Mouse (Mus musculus): ENCODE measurements around the gene Ep400. TPM values are rescaled to one million over a fixed set of nuclear protein-coding genes. Genes with fewer than 3 reads are reported as not detected.
"Not testable (repeated sequence)": the region's sequence is repeated elsewhere in the genome, so short reads cannot be mapped to it uniquely, and the experiment has no call there.

Gene Ep400
- polyA plus RNA-seq, 1 experiment from 2014 or later, result 61.4 TPM

- H3K36me3 ChIP-seq, result peaks cover 69% of the 10 kb centered on the region
- not testable (repeated sequence) for H3K27me3 ChIP-seq; H3K4me1 ChIP-seq; H3K27ac ChIP-seq; H3K4me3 ChIP-seq; H3K4me2 ChIP-seq (replicated peaks); H3K9me3 ChIP-seq (replicated peaks); ATAC-seq (ENCODE audit: low FRiP score); H3K9ac ChIP-seq
- 80% methylated on average over 1 of the region's 1 CpGs for WGBS
These were observed 49.1 kb downstream of the Ep400 start for GRCm38 (mm10) chr5:110721463-110721862.

GRCm38 (mm10) chr5:110711455-110711854, 59.1 kb downstream of the Ep400 start:
- no peaks in the 10 kb centered on the region for H3K4me1 ChIP-seq
- ATAC-seq (ENCODE audit: low FRiP score), result no peak
- H3K9ac ChIP-seq, result no peak overlapping the region
- H3K27me3 ChIP-seq, result no peaks in the 10 kb centered on the region
- H3K4me3 ChIP-seq, result no peak overlapping the region
- H3K36me3 ChIP-seq, result peaks cover 50% of the 10 kb centered on the region
- 88% methylated on average over 2 of the region's 2 CpGs for WGBS
- H3K27ac ChIP-seq, result no peak overlapping the region
- H3K4me2 ChIP-seq (replicated peaks), result no peak overlapping the region
- no peaks in the 10 kb centered on the region for H3K9me3 ChIP-seq (replicated peaks)

GRCm38 (mm10) chr5:110709256-110709655, 61.3 kb downstream of the Ep400 start:
- Histone ChIP-seq H3K9me3 (replicated peaks) (no peaks in the 10 kb centered on the region), H3K9ac (no peak overlapping the region), H3K4me2 (replicated peaks) (no peak overlapping the region), H3K27me3 (no peaks in the 10 kb centered on the region), H3K4me1 (no peaks in the 10 kb centered on the region), H3K4me3 (no peak overlapping the region), H3K36me3 (peaks cover 68% of the 10 kb centered on the region), H3K27ac (no peak overlapping the region)
- ATAC-seq (ENCODE audit: low FRiP score), result no peak
- WGBS, result 90% methylated on average over 4 of the region's 4 CpGs

- Histone ChIP-seq H3K36me3 (peaks cover 90% of the 10 kb centered on the region), H3K9ac (no peak overlapping the region), H3K9me3 (replicated peaks) (no peaks in the 10 kb centered on the region), H3K4me3 (no peak overlapping the region), H3K27ac (no peak overlapping the region), H3K4me1 (no peaks in the 10 kb centered on the region), H3K4me2 (replicated peaks) (no peak overlapping the region), H3K27me3 (no peaks in the 10 kb centered on the region)
- WGBS, result 79% methylated on average over 1 of the region's 1 CpGs
- no peak for ATAC-seq (ENCODE audit: low FRiP score)
These were observed 66.5 kb downstream of the Ep400 start for GRCm38 (mm10) chr5:110704004-110704403.

GRCm38 (mm10) chr5:110698617-110699016, 71.9 kb downstream of the Ep400 start:
- H3K4me3 ChIP-seq, result no peak overlapping the region
- peaks cover 88% of the 10 kb centered on the region for H3K36me3 ChIP-seq

GRCm38 (mm10) chr5:110682041-110682440, 88.5 kb downstream of the Ep400 start:
- Histone ChIP-seq H3K9me3 (replicated peaks) (no peaks in the 10 kb centered on the region), H3K36me3 (peaks cover 94% of the 10 kb centered on the region), H3K27me3 (no peaks in the 10 kb centered on the region), H3K27ac (no peak overlapping the region), H3K9ac (no peak overlapping the region), H3K4me2 (replicated peaks) (no peak overlapping the region), H3K4me3 (no peak overlapping the region), H3K4me1 (no peaks in the 10 kb centered on the region)
- no peak for ATAC-seq (ENCODE audit: low FRiP score)
- 93% methylated on average over 7 of the region's 8 CpGs for WGBS

More at GRCm38 (mm10) chr5:110698617-110699016, 71.9 kb downstream of the Ep400 start:
- no peak overlapping the region for H3K9ac ChIP-seq
- no peaks in the 10 kb centered on the region for H3K4me1 ChIP-seq
- no peaks in the 10 kb centered on the region for H3K27me3 ChIP-seq
- no peak overlapping the region for H3K27ac ChIP-seq
- no peaks in the 10 kb centered on the region for H3K9me3 ChIP-seq (replicated peaks)
- no peak for ATAC-seq (ENCODE audit: low FRiP score)
- 88% methylated on average over 4 of the region's 4 CpGs for WGBS
- H3K4me2 ChIP-seq (replicated peaks), result no peak overlapping the region

- Histone ChIP-seq H3K4me1 (no peaks in the 10 kb centered on the region), H3K9ac (no peak overlapping the region), H3K27me3 (no peaks in the 10 kb centered on the region), H3K4me3 (no peak overlapping the region), H3K9me3 (replicated peaks) (no peaks in the 10 kb centered on the region), H3K4me2 (replicated peaks) (no peak overlapping the region), H3K36me3 (peaks cover 90% of the 10 kb centered on the region), H3K27ac (no peak overlapping the region)
- ATAC-seq (ENCODE audit: low FRiP score), result no peak
- WGBS, result 69% methylated on average over 6 of the region's 6 CpGs
These were observed 104.9 kb downstream of the Ep400 start for GRCm38 (mm10) chr5:110665486-110666121.

GRCm38 (mm10) chr5:110664750-110665269, 105.7 kb downstream of the Ep400 start:
- Histone ChIP-seq H3K4me3 (no peak overlapping the region), H3K27me3 (no peaks in the 10 kb centered on the region), H3K4me1 (no peaks in the 10 kb centered on the region), H3K9me3 (replicated peaks) (no peaks in the 10 kb centered on the region), H3K27ac (no peak overlapping the region), H3K36me3 (peaks cover 90% of the 10 kb centered on the region), H3K9ac (no peak overlapping the region), H3K4me2 (replicated peaks) (no peak overlapping the region)
- ATAC-seq (ENCODE audit: low FRiP score), result no peak
- 100% methylated on average over 2 of the region's 2 CpGs for WGBS

GRCm38 (mm10) chr5:110664041-110664440, 106.5 kb downstream of the Ep400 start:
- Histone ChIP-seq H3K4me2 (replicated peaks) (no peak overlapping the region), H3K27me3 (no peaks in the 10 kb centered on the region), H3K9ac (no peak overlapping the region), H3K36me3 (peaks cover 91% of the 10 kb centered on the region), H3K4me3 (no peak overlapping the region), H3K4me1 (no peaks in the 10 kb centered on the region), H3K9me3 (replicated peaks) (no peaks in the 10 kb centered on the region), H3K27ac (no peak overlapping the region)
- ATAC-seq (ENCODE audit: low FRiP score), result no peak
- WGBS, result 86% methylated on average over 2 of the region's 2 CpGs

GRCm38 (mm10) chr5:110659682-110660081, 110.8 kb downstream of the Ep400 start:
- Histone ChIP-seq H3K36me3 (peaks cover 91% of the 10 kb centered on the region), H3K4me3 (no peak overlapping the region)
- no peak for ATAC-seq (ENCODE audit: low FRiP score)

GRCm38 (mm10) chr5:110653686-110654085, 116.8 kb downstream of the Ep400 start:
- Histone ChIP-seq H3K4me3 (peak overlapping the region; percentile 68), H3K27ac (no peak overlapping the region), H3K27me3 (no peaks in the 10 kb centered on the region), H3K4me1 (peaks cover 19% of the 10 kb centered on the region), H3K4me2 (replicated peaks) (peak overlapping the region; percentile 98), H3K9me3 (replicated peaks) (no peaks in the 10 kb centered on the region), H3K36me3 (peaks cover 72% of the 10 kb centered on the region), H3K9ac (peak overlapping the region; percentile 75)
- 2% methylated on average over 37 of the region's 37 CpGs for WGBS
- ATAC-seq (ENCODE audit: low FRiP score), result peak; percentile 44

More at GRCm38 (mm10) chr5:110659682-110660081, 110.8 kb downstream of the Ep400 start:
- no peak overlapping the region for H3K9ac ChIP-seq
- no peaks in the 10 kb centered on the region for H3K9me3 ChIP-seq (replicated peaks)
- H3K27ac ChIP-seq, result no peak overlapping the region
- peaks cover under 1% of the 10 kb centered on the region for H3K4me1 ChIP-seq
- H3K27me3 ChIP-seq, result no peaks in the 10 kb centered on the region
- H3K4me2 ChIP-seq (replicated peaks), result no peak overlapping the region

GRCm38 (mm10) chr5:110652719-110653648, 117.5 kb downstream of the Ep400 start, which contains the start of the genes Noc4l and Ddx51:
Noc4l (minus strand) TSS chr5:110653417.
Ddx51 (plus strand) TSS chr5:110653451.
- peak within 1 kb of the TSS; percentile 75 for H3K9ac ChIP-seq
- peak within 1 kb of the TSS; percentile 68 for H3K4me3 ChIP-seq
- H3K9me3 ChIP-seq (replicated peaks), result no peaks in the 10 kb centered on the region
- no peaks in the 10 kb centered on the region for H3K27me3 ChIP-seq
- H3K4me1 ChIP-seq, result peaks cover 19% of the 10 kb centered on the region
- H3K27ac ChIP-seq, result no peak within 1 kb of the TSS
- H3K36me3 ChIP-seq, result peaks cover 72% of the 10 kb centered on the region
- ATAC-seq (ENCODE audit: low FRiP score), result peak; percentile 78
- 1% methylated on average over 91 of the region's 91 CpGs for WGBS
- peak within 1 kb of the TSS; percentile 98 for H3K4me2 ChIP-seq (replicated peaks)
